Mouse (Mus musculus) kidney, adult 9 months (tissue): Measurements from ENCODE around the gene Zfp385a.
"Not testable (repeated sequence)": the region's sequence is repeated elsewhere in the genome, so short reads cannot be mapped to it uniquely, and the experiment has no call there.

Experiments
- DNase-seq: peaks from one replicate; pipeline ENCODE4 v3.0.0; 2022

Gene Zfp385a

GRCm38 (mm10) chr15:103284647-103285046 lies 55.2 kb downstream of the Zfp385a start:
- DNase-seq: no peak

GRCm38 (mm10) chr15:103284066-103284465 lies 55.8 kb downstream of the Zfp385a start:
- peak; percentile 81 for DNase-seq

GRCm38 (mm10) chr15:103281465-103282205 lies 58.3 kb downstream of the Zfp385a start:
- DNase-seq: peak; percentile 44

- DNase-seq: peak; percentile 38
Observed at GRCm38 (mm10) chr15:103280817-103281464, 59.0 kb downstream of the Zfp385a start.

GRCm38 (mm10) chr15:103279750-103280149 lies 60.1 kb downstream of the Zfp385a start:
- DNase-seq: peak; percentile 47

- DNase-seq: no peak
Observed at GRCm38 (mm10) chr15:103277949-103278348, 61.9 kb downstream of the Zfp385a start.

- not testable (repeated sequence) for DNase-seq
Observed at GRCm38 (mm10) chr15:103275943-103276342, 64.0 kb downstream of the Zfp385a start.

- DNase-seq: peak; percentile 99
Observed at GRCm38 (mm10) chr15:103272419-103273279, 67.2 kb downstream of the Zfp385a start, which contains the start of gene Copz1. Gene Copz1, plus strand, starts transcription at chr15:103272714.

- DNase-seq: no peak
Observed at GRCm38 (mm10) chr15:103268903-103269302, 71.0 kb downstream of the Zfp385a start.

GRCm38 (mm10) chr15:103264794-103265193 lies 75.1 kb downstream of the Zfp385a start:
- no peak for DNase-seq
